Mouse (Mus musculus) forebrain, embryonic 12.5 days (tissue): Measurements from ENCODE around the gene Kif21b. TPM values are rescaled to one million over a fixed set of nuclear protein-coding genes. Genes with fewer than 3 reads are reported as not detected.

Experiments
- ATAC-seq: fragments of 200-750 bp; cut with Nextera tagmentation; 2 replicates; pipeline ENCODE4 v1.8.0; 2017; ENCODE audit warnings: moderate TSS enrichment; ENCODE audit not compliant: low FRiP score
- H3K27ac ChIP-seq: fragments of 300-500 bp; sonication (generic); 2 replicates; pipeline ENCODE4 v1.5.1; 2016; ENCODE audit warnings: mild to moderate bottlenecking
- H3K27me3 ChIP-seq: fragments of 300-500 bp; sonication (generic); 2 replicates; pipeline ENCODE4 v1.6.1; 2016; ENCODE audit warnings: mild to moderate bottlenecking
- H3K36me3 ChIP-seq: fragments of 300-500 bp; sonication (generic); replicated peaks from 2 replicates; pipeline ENCODE4 v1.6.1; 2016; ENCODE audit warnings: mild to moderate bottlenecking
- H3K4me1 ChIP-seq: fragments of 300-500 bp; sonication (generic); 2 replicates; pipeline ENCODE4 v1.6.1; 2016
- H3K4me2 ChIP-seq: fragments of 300-500 bp; sonication (generic); 2 replicates; pipeline ENCODE4 v1.6.1; 2016; ENCODE audit warnings: mild to moderate bottlenecking, moderate library complexity
- H3K4me3 ChIP-seq: fragments of 300-500 bp; sonication (generic); replicated peaks from 2 replicates; pipeline ENCODE4 v1.5.1; 2016; ENCODE audit warnings: mild to moderate bottlenecking
- H3K9ac ChIP-seq: fragments of 300-500 bp; sonication (generic); 2 replicates; pipeline ENCODE4 v1.6.1; 2016; ENCODE audit warnings: mild to moderate bottlenecking
- H3K9me3 ChIP-seq: fragments of 300-500 bp; sonication (generic); 2 replicates; pipeline ENCODE4 v1.6.1; 2016
- WGBS: fragments of 180-500 bp; shearing (Covaris S2); methylation state at CpG from one replicate; pipeline ENCODE4 v1.1.7; 2016; 5-methylcytosine and 5-hydroxymethylcytosine counted together
- polyA plus RNA-seq: library from polyadenylated mRNA; unstranded; fragments of >200 nt; fragmentation: Nextera tagmentation; extraction: Ambion mirVana; gene quantifications from 2 replicates; pipeline ENCODE4 v1.2.1, GENCODE M21; 2016

Gene Kif21b
- polyA plus RNA-seq, 1 experiment from 2014 or later: 47.7 TPM

DNA sequence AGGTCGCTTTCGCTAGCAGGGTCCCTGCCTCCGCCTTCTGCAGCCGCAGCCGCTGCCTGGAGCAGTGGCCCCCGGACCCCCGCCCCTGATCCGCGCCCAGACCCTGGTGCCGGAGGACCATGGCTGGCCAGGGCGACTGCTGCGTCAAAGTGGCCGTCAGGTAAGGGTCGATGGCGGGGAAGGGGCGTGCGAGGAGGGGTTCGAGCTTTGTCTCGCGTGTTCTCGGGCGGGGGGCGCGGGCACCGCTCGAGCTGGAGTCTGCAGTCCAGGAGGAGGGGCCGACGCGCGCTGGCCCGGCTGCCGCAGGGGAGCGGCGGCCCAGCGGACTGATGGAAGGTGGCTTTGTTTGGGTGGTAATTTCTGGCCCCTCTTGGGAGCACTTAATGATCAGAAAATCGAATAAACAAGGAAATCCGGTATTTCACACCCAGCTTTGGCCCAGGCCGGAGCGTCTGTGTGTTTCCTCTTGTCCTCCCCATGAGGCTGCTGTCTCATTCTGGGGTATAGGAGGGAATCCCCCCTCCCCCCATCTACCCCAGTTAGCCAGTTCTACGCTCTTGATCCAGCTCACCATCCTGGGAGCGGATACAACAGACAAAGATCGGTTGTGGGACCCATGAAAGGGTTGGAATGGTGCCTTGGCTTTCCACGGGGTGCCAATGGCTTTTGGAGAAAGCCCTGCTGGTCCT, 558 bp downstream of the Kif21b start:
- H3K27me3 ChIP-seq: peaks cover 17% of the 10 kb centered on the region; the same call in 1 of the 2 replicates
- H3K4me1 ChIP-seq: peaks cover 62% of the 10 kb centered on the region
- H3K36me3 ChIP-seq: no peaks in the 10 kb centered on the region
- peak; percentile 62 for ATAC-seq
- H3K4me2 ChIP-seq: peak overlapping the region; percentile 80
- H3K27ac ChIP-seq: peak overlapping the region; percentile 91
- under 1% methylated on average over 41 of the region's 43 CpGs for WGBS
- H3K4me3 ChIP-seq: peak overlapping the region; percentile 76
- no peaks in the 10 kb centered on the region for H3K9me3 ChIP-seq
- peak overlapping the region; percentile 83 for H3K9ac ChIP-seq

DNA sequence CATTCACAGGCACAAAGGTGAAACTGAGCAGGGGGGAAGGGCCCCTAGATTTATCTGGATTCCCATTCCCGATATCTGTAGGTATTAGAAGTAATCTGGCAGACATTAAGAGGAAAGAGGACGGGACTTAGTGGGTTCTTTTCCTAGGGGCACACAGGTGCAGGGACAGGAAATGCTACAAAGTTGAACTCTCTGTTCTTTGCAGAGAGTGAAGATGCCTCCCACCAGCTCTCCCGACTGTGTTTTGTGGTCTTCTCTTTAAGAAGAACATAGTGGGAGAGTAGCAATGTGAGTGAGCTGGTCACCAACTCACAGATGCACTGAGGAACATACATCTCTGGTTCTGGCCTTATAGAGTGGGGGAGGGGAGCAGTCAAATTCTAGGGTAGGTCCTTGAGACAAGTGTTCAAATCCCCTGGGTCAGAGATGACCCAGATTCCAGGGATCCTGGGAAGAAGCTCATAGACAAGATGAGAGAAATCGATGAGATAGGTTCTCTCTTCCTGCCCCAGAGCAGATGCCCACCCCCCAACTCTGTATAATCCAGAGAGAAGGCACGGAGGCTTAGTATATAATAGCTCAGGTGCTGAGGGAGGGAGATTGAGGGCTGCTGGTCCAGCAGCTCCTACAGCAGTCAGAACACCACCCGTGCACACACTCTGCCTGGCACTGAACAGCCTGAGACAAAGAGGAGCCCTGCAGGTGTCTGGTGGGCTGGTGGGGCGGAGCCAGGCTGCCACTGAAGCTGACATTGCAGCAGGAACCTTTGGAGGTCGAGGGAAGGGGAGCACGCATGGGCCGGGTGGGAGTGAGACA, 1.4 kb downstream of the Kif21b start:
- no peaks in the 10 kb centered on the region for H3K9me3 ChIP-seq
- no peaks in the 10 kb centered on the region for H3K36me3 ChIP-seq
- WGBS: 20% methylated on average over 10 of the region's 10 CpGs
- H3K4me3 ChIP-seq: peak overlapping the region; percentile 76
- H3K4me1 ChIP-seq: peaks cover 70% of the 10 kb centered on the region
- peak overlapping the region; percentile 91 for H3K27ac ChIP-seq
- peak overlapping the region; percentile 80 for H3K4me2 ChIP-seq
- H3K9ac ChIP-seq: peak overlapping the region; percentile 83
- ATAC-seq: no peak
- peaks cover 17% of the 10 kb centered on the region; the same call in 1 of the 2 replicates for H3K27me3 ChIP-seq

DNA sequence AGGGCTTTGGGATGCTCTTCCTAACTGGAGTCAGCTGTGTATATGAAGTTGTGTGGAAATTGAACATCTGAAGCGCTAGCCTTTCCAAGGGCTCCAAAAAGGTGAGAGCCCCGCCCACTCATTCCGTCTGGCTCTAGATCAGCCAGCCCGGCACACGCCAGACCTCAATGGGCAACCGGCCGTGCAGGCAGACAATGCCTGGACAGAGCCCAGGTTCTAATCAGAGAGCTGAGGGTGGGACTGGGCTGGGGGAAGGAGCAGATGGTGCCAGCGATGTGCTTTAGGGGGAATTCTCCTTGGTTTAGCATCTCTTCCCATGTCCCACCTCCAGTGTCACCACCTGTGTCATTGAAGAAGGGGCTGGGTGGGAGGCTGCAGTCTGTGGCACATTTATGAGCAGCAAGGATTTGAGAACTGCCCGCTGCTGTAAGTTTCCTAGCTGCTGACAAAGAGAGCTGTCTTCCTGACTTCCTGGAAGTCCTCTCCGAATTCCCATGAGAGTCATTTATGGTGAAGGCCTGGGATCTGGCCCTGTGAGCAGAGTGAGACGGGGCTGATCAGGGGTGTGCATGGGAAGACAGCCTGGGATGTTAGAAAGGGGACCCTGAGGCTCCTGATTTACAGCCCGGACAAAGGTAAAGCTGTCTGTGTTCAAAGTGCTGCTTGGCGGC, 2.5 kb downstream of the Kif21b start:
- WGBS: 32% methylated on average over 13 of the region's 13 CpGs
- no peaks in the 10 kb centered on the region for H3K36me3 ChIP-seq
- H3K4me2 ChIP-seq: peak overlapping the region; percentile 80
- peak overlapping the region; percentile 76 for H3K4me3 ChIP-seq
- H3K4me1 ChIP-seq: peaks cover 82% of the 10 kb centered on the region
- H3K27me3 ChIP-seq: peaks cover 17% of the 10 kb centered on the region; the same call in 1 of the 2 replicates
- peak overlapping the region; percentile 91 for H3K27ac ChIP-seq
- H3K9me3 ChIP-seq: no peaks in the 10 kb centered on the region
- peak overlapping the region; percentile 83 for H3K9ac ChIP-seq
- ATAC-seq: peak; percentile 2; the same call in 1 of the 2 replicates

DNA sequence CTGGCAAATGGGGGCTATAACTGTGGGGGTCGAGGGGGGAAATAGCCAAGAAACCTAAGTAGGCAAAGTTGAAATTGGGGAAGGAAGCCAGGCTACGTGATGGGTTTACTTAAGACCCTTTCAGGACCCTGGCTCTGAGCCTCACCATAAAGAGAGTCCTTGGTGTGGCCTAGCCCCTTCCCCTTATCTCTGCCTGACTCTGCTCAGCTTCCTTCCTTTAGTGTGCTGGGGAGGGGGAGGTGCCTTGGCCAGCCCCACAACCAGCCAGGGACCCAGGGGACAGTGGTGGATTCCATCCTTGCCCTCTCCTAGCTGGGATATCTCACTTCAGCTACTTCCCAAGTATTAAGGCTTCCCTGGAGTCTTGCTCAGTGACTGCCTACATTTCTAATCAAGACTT, 3.4 kb downstream of the Kif21b start:
- H3K4me3 ChIP-seq: peak overlapping the region; percentile 76
- H3K4me2 ChIP-seq: peak overlapping the region; percentile 80
- 81% methylated on average over 2 of the region's 2 CpGs for WGBS
- H3K9me3 ChIP-seq: no peaks in the 10 kb centered on the region
- no peak for ATAC-seq
- H3K9ac ChIP-seq: no peak overlapping the region
- peaks cover 90% of the 10 kb centered on the region for H3K4me1 ChIP-seq
- H3K27me3 ChIP-seq: peaks cover 17% of the 10 kb centered on the region; the same call in 1 of the 2 replicates
- H3K27ac ChIP-seq: no peak overlapping the region
- H3K36me3 ChIP-seq: no peaks in the 10 kb centered on the region

GRCm38 (mm10) chr1:136135046-136135445, 3.9 kb downstream of the Kif21b start:
- Histone ChIP-seq H3K4me3 (no peak overlapping the region), H3K9ac (no peak overlapping the region), H3K9me3 (no peaks in the 10 kb centered on the region), H3K4me1 (peaks cover 93% of the 10 kb centered on the region), H3K27ac (no peak overlapping the region), H3K36me3 (no peaks in the 10 kb centered on the region), H3K4me2 (peak overlapping the region; percentile 80), H3K27me3 (peaks cover 15% of the 10 kb centered on the region; the same call in 1 of the 2 replicates)
- ATAC-seq: no peak
- WGBS: 40% methylated on average over 1 of the region's 1 CpGs

DNA sequence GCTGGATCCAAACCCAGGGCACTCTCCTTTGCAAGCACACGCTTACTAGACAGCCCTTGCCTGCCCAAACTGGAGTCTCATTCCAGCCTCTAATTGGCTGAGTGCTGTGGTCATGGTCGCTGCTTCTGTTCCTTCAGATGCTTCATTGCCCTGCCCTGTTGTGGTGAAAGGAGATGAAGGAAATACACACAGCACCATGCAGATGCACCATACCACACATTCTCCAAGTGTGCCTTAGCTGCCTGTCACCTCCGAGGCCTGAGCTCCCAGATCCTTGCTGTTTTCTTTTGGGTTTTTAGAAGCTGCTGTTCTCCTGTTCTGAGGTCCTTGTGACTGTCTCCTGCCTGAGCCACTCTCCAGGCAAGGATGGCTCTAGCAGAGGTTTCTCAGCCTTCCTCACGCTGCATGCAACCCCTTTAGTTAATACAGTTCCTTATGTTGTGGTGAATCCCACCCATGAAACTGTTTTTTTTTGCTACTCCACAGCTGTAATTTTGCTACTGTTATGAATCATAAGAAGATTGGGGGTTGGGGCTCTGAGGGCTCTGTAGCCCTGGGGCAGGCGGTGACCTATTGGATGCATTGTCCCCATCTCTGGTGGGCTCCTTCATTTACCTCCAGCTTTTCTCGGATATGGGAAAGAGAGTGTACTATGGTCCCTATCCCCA, 4.7 kb downstream of the Kif21b start:
- peaks cover 92% of the 10 kb centered on the region for H3K4me1 ChIP-seq
- 67% methylated on average over 6 of the region's 6 CpGs for WGBS
- H3K36me3 ChIP-seq: no peaks in the 10 kb centered on the region
- no peak for ATAC-seq
- H3K4me3 ChIP-seq: no peak overlapping the region
- peaks cover 13% of the 10 kb centered on the region; the same call in 1 of the 2 replicates for H3K27me3 ChIP-seq
- no peak overlapping the region; the same call in 1 of the 2 replicates for H3K9ac ChIP-seq
- H3K9me3 ChIP-seq: no peaks in the 10 kb centered on the region
- no peak overlapping the region for H3K4me2 ChIP-seq
- no peak overlapping the region for H3K27ac ChIP-seq

DNA sequence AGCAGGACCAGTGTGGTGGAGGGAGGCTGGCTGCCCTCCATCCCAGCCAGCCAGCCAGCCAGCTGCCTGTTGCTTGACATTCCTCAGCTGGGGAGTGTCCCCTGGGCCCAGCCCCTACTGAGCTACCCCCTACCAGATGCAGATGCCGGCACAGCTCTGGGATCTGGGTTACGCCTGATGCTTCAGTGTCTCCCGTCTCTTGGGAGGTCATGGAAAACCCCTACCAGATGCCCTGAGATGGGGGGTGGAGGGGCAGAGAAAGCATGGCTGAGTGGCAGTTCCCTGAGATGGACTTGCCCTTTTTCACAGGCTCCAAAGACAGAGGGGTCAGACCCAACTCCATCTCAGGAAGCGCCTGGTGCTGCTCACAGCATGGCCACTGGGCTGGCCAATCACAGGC, 5.4 kb downstream of the Kif21b start:
- no peak for ATAC-seq
- Histone ChIP-seq H3K36me3 (no peaks in the 10 kb centered on the region), H3K9ac (no peak overlapping the region), H3K4me1 (peaks cover 96% of the 10 kb centered on the region), H3K27me3 (peaks cover 13% of the 10 kb centered on the region; the same call in 1 of the 2 replicates), H3K27ac (0 out of 2 replicates have a peak overlapping the region, but pooled peaks have one; percentile 37), H3K4me3 (no peak overlapping the region), H3K9me3 (no peaks in the 10 kb centered on the region), H3K4me2 (0 out of 2 replicates have a peak overlapping the region, but pooled peaks have one; percentile 0)
- WGBS: 60% methylated on average over 4 of the region's 4 CpGs

- H3K27me3 ChIP-seq: peaks cover 13% of the 10 kb centered on the region; the same call in 1 of the 2 replicates
- peak overlapping the region; percentile 22 for H3K4me2 ChIP-seq
Observed at GRCm38 (mm10) chr1:136137071-136137531, 5.9 kb downstream of the Kif21b start.

GRCm38 (mm10) chr1:136137575-136137974, 6.4 kb downstream of the Kif21b start:
- Histone ChIP-seq H3K4me3 (no peak overlapping the region; the same call in 1 of the 2 replicates), H3K9ac (0 out of 2 replicates have a peak overlapping the region, but pooled peaks have one; percentile 17), H3K27me3 (peaks cover 13% of the 10 kb centered on the region; the same call in 1 of the 2 replicates), H3K27ac (peak overlapping the region; percentile 79), H3K36me3 (no peaks in the 10 kb centered on the region), H3K9me3 (no peaks in the 10 kb centered on the region), H3K4me1 (peaks cover 99% of the 10 kb centered on the region), H3K4me2 (peak overlapping the region; percentile 22)
- ATAC-seq: 0 out of 2 replicates have a peak, but pooled peaks have one; percentile 2
- 7% methylated on average over 4 of the region's 4 CpGs for WGBS

More at GRCm38 (mm10) chr1:136137071-136137531, 5.9 kb downstream of the Kif21b start:
- no peak for ATAC-seq
- no peaks in the 10 kb centered on the region for H3K36me3 ChIP-seq
- no peaks in the 10 kb centered on the region for H3K9me3 ChIP-seq
- WGBS: 30% methylated on average over 7 of the region's 7 CpGs
- peak overlapping the region; percentile 79; the same call in 1 of the 2 replicates for H3K27ac ChIP-seq
- 0 out of 2 replicates have a peak overlapping the region, but pooled peaks have one; percentile 17 for H3K9ac ChIP-seq
- H3K4me3 ChIP-seq: no peak overlapping the region; the same call in 1 of the 2 replicates
- peaks cover 99% of the 10 kb centered on the region for H3K4me1 ChIP-seq

DNA sequence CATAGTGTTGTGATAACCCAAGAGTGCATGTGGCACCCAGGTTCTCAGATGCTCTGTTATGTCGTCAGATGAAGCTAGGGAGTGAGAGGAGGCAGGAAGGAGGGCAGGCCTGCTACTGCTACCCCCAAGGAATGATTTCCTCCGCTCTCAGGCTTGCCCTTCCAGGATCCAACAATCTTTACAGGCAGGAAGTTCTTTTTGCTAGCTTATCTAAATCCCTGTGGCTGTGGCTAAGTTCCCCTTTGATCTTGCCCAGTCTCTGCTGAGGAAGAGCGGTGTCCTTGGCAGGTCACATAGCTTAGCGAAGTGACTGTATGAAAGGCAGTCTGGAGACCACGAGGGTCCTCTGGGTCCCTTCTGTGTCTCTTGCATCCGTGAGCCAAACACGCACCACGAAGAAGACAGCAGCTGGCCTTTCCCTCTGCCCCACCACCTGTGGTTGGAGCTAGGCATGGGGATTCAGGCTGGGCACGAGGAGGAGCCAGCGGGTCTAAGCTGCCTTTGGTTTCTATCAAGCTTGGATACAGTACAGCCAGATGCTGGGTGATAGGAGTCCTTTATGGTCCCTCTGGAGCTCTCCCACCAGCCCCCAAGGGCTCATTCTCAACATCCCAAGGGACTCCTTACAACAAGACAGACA, 7.1 kb downstream of the Kif21b start:
- Histone ChIP-seq H3K9ac (0 out of 2 replicates have a peak overlapping the region, but pooled peaks have one; percentile 12), H3K4me2 (peak overlapping the region; percentile 22; the same call in 1 of the 2 replicates), H3K27me3 (peaks cover 13% of the 10 kb centered on the region; the same call in 1 of the 2 replicates), H3K27ac (peak overlapping the region; percentile 79), H3K4me1 (peaks cover 99% of the 10 kb centered on the region), H3K9me3 (no peaks in the 10 kb centered on the region), H3K36me3 (no peaks in the 10 kb centered on the region), H3K4me3 (no peak overlapping the region)
- 48% methylated on average over 10 of the region's 10 CpGs for WGBS
- ATAC-seq: no peak
